Mouse (Mus musculus) inflammation-experienced regulatory T-cells, adult 16 weeks (primary cell): ENCODE results near the gene Amtn. TPM values are rescaled to one million over a fixed set of nuclear protein-coding genes. Genes with fewer than 3 reads are reported as not detected.

Source experiments
- polyA plus RNA-seq: library from polyadenylated mRNA; unstranded; fragments of 100-300 nt; shearing (Covaris generic); gene quantifications from one replicate; pipeline ENCODE4 v1.2.1, GENCODE M21; 2017

Amtn gene
- not detected for polyA plus RNA-seq

DNA sequence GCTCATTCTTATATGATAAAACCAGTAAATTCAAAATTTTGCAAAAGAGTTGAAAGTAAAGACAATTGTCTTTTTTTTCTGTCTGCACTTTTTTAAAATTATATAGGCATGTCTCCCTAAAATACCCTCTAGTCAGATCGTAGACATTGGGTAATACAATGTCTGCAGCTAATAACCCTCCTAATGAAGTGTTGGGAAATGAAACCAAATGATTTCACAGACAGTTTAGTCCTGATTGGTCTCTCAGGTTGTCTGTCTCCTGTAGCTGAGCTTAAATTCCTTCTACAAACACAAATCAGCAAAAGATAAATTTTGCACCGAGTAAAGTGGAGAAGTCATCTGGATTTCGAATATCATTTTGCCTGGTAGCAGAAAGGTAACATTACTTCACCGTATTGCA is at the start of gene Amtn:
Gene Amtn, plus strand, starts transcription at position 301 of the 400 bp plus-strand sequence.

Other genes with a start within 250 kb of the Amtn start
- gene Gm11115, start 222.0 kb upstream of the Amtn start, polyA plus RNA-seq: not detected
- gene Gm7714, start 107.2 kb upstream of the Amtn start, polyA plus RNA-seq: not detected
- not detected for gene Prol1, start 58.8 kb upstream of the Amtn start, polyA plus RNA-seq
- gene Ambn, start 79.9 kb downstream of the Amtn start, polyA plus RNA-seq: not detected
- gene Enam, start 111.9 kb downstream of the Amtn start, polyA plus RNA-seq: not detected
- 11.6 TPM for gene Jchain, start 151.8 kb downstream of the Amtn start, polyA plus RNA-seq
- gene Utp3, start 178.4 kb downstream of the Amtn start, polyA plus RNA-seq: 120 TPM
- gene Rufy3, start 188.9 kb downstream of the Amtn start, polyA plus RNA-seq: 1.2 TPM